Mouse (Mus musculus): Measurements from ENCODE around the gene Plekhg4.

DNA sequence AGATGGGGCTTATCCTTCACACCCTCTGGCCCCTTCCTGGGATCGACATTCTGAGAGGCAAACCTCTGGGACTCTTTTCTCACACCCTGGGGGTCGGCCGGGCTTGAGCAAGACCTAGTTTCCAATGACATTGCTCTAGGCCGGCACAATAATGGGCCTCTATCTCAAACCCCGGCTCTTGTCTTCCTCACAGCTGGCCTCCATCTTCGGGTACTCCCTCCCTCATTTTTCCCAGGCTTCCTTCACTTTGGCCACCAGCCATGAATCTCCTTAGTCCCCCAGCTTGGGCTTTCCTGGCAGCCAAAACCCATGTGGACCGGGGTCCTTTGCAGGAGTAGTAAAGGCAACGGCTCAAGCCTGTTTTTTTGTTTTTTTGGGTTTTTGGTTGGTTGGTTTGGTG lies 31.7 kb upstream of the Plekhg4 start:
- no peak for TF ChIP-seq CTCF (IDR thresholded peaks at IDR 0.05; ENCODE audit: borderline replicate concordance, control insufficient read depth, extremely low read depth, insufficient read depth, low read length, poor library complexity)
- no peak; the same call in 1 of the 2 replicates for TF ChIP-seq POLR2A (IDR thresholded peaks at IDR 0.05; ENCODE audit: control insufficient read depth, extremely low read depth, insufficient read depth, low read length, poor library complexity)
